10 mouse cellular contexts compared by ENCODE assay signal in genomic region chr11:36220651-36221050, GRCm38 (mm10).
DNase-seq lines count a peak whose midpoint lies in the region; ATAC-seq lines count a peak whose summit lies in the region.
"Had no signal": no experiment of that assay in that cellular context is flagged by ENCODE, and none has a peak within 500 bp of the region (broad histone marks: within the 10 kb centered on the region; RNA-seq: fewer than 3 reads in every experiment).

No protein-coding gene starts in this region.

- H3K9ac ChIP-seq in neural tube, embryonic 14.5 days (replicated peaks; ENCODE audit: low read depth, low read length): no peak overlapping the region; the same call in 1 of the 2 replicates
- H3K9ac ChIP-seq: embryonic facial prominence, embryonic 12.5 days had no signal

- no peak overlapping the region for H3K4me2 ChIP-seq in neural tube, embryonic 14.5 days (ENCODE audit: low read depth, low read length)

- no peaks in the 10 kb centered on the region for H3K36me3 ChIP-seq in heart, embryonic 10.5 days
- H3K36me3 ChIP-seq in forebrain, embryonic 10.5 days (replicated peaks): no peaks in the 10 kb centered on the region
- H3K36me3 ChIP-seq in neural tube, embryonic 14.5 days (ENCODE audit: control insufficient read depth, insufficient read depth, low read length): no peaks in the 10 kb centered on the region
- H3K36me3 ChIP-seq: embryonic facial prominence, embryonic 12.5 days had no signal

- 4% methylated on average over 5 of the region's 5 CpGs for WGBS in heart, embryonic 10.5 days
- 14% methylated on average over 5 of the region's 5 CpGs for WGBS in forebrain, embryonic 10.5 days
- 7% methylated on average over 5 of the region's 5 CpGs for WGBS in neural tube, embryonic 14.5 days

- no peaks in the 10 kb centered on the region for H3K9me3 ChIP-seq in heart, embryonic 10.5 days
- H3K9me3 ChIP-seq in forebrain, embryonic 10.5 days: no peaks in the 10 kb centered on the region
- no peaks in the 10 kb centered on the region for H3K9me3 ChIP-seq in neural tube, embryonic 14.5 days (ENCODE audit: control insufficient read depth, low read length)
- H3K9me3 ChIP-seq: embryonic facial prominence, embryonic 12.5 days had no signal

- H3K4me3 ChIP-seq in heart, embryonic 10.5 days: no peak overlapping the region
- no peak overlapping the region for H3K4me3 ChIP-seq in forebrain, embryonic 10.5 days
- no peak overlapping the region for H3K4me3 ChIP-seq in neural tube, embryonic 14.5 days (ENCODE audit: low read depth, low read length)

- H3K27me3 ChIP-seq in heart, embryonic 10.5 days (ENCODE audit: insufficient read depth, poor library complexity, severe bottlenecking): no peaks in the 10 kb centered on the region
- H3K27me3 ChIP-seq in forebrain, embryonic 10.5 days (ENCODE audit: poor library complexity, severe bottlenecking): peaks cover 55% of the 10 kb centered on the region
- H3K27me3 ChIP-seq in neural tube, embryonic 14.5 days (ENCODE audit: control insufficient read depth, insufficient read depth, low read length): no peaks in the 10 kb centered on the region
- H3K27me3 ChIP-seq: embryonic facial prominence, embryonic 12.5 days had no signal

- peak; percentile 80 for DNase-seq in heart, embryonic 10.5 days (ENCODE audit: low spot score)
- DNase-seq in heart, adult 8-10 months (ENCODE audit: low spot score): no peak
- DNase-seq in forebrain, embryonic 10.5 days (ENCODE audit: extremely low spot score, low spot score): peak; percentile 19
- peak; percentile 3 to 8 for DNase-seq in kidney, adult 8-10 months
- no peak for DNase-seq in gastrocnemius, postnatal 10 days
- no peak for DNase-seq in frontal cortex, postnatal 36 days (ENCODE audit: low spot score in 2 of 2)
- DNase-seq in frontal cortex, postnatal 25 days (ENCODE audit: low spot score in 2 of 2): no peak

- peaks cover 10% of the 10 kb centered on the region; the same call in 1 of the 2 replicates for H3K4me1 ChIP-seq in heart, embryonic 10.5 days
- H3K4me1 ChIP-seq in forebrain, embryonic 10.5 days: peaks cover 48% of the 10 kb centered on the region
- peaks cover 11% of the 10 kb centered on the region for H3K4me1 ChIP-seq in neural tube, embryonic 14.5 days (ENCODE audit: control insufficient read depth, insufficient read depth, low read length)

- H3K27ac ChIP-seq in heart, embryonic 10.5 days: peak overlapping the region; percentile 43
- peak overlapping the region; percentile 69 for H3K27ac ChIP-seq in forebrain, embryonic 10.5 days
- H3K27ac ChIP-seq in neural tube, embryonic 14.5 days (ENCODE audit: low read depth, low read length): peak overlapping the region; percentile 23
- H3K27ac ChIP-seq: embryonic facial prominence, embryonic 12.5 days; macrophage had no signal

- 0 out of 2 replicates have a peak, but pooled peaks have one; percentile 19 for ATAC-seq in neural tube, embryonic 14.5 days (ENCODE audit: low read depth)

Comparison
In these comparisons a context has a peak if more than half of its experiments do, and no peak if none do; other contexts are left out.
1. DNase-seq: peak in heart, embryonic 10.5 days (single experiment), forebrain, embryonic 10.5 days (single experiment) and kidney, adult 8-10 months (2 of 2); none in heart, adult 8-10 months (single experiment), gastrocnemius, postnatal 10 days (single experiment), frontal cortex, postnatal 36 days (0 of 2) and frontal cortex, postnatal 25 days (0 of 2).
2. Peak in every context shown above with its lines, with median percentiles within 50 percentile points of each other: H3K27ac ChIP-seq.